Mouse (Mus musculus) lung, postnatal 0 days (tissue): ENCODE measurements around the gene C1d. TPM values are rescaled to one million over a fixed set of nuclear protein-coding genes. Genes with fewer than 3 reads are reported as not detected.

Experiments used
- ATAC-seq: fragments of 200-750 bp; cut with Nextera tagmentation; 2 replicates; pipeline ENCODE4 v1.8.0; 2017; ENCODE audit warnings: moderate library complexity
- DNase-seq: peaks from one replicate; pipeline ENCODE4 v3.0.0-alpha.2; 2016; ENCODE audit warnings: low spot score
- H3K27ac ChIP-seq: fragments of 300-500 bp; sonication (generic); 2 replicates; pipeline ENCODE4 v1.5.1; 2014; ENCODE audit warnings: antibody characterized with exemption, mild to moderate bottlenecking, low read length, mixed read lengths
- H3K27me3 ChIP-seq: fragments of 300-500 bp; sonication (generic); replicated peaks from 2 replicates; pipeline ENCODE4 v1.6.1; 2014; ENCODE audit warnings: low read length, mixed read lengths; ENCODE audit not compliant: insufficient read depth
- H3K36me3 ChIP-seq: fragments of 300-500 bp; sonication (generic); 2 replicates; pipeline ENCODE4 v1.6.1; 2014; ENCODE audit warnings: low read length, mixed read lengths; ENCODE audit not compliant: insufficient read depth
- H3K4me1 ChIP-seq: fragments of 300-500 bp; sonication (generic); 2 replicates; pipeline ENCODE4 v1.6.1; 2014; ENCODE audit warnings: antibody characterized with exemption, low read depth, low read length, mixed read lengths; ENCODE audit not compliant: insufficient read depth
- H3K4me2 ChIP-seq: fragments of 300-500 bp; sonication (generic); replicated peaks from 2 replicates; pipeline ENCODE4 v1.6.1; 2014; ENCODE audit warnings: low read depth, mild to moderate bottlenecking, low read length, moderate library complexity, mixed read lengths
- H3K4me3 ChIP-seq: fragments of 300-500 bp; sonication (generic); 2 replicates; pipeline ENCODE4 v1.5.1; 2014; ENCODE audit warnings: low read depth, low read length
- H3K9ac ChIP-seq: fragments of 300-500 bp; sonication (generic); replicated peaks from 2 replicates; pipeline ENCODE4 v1.6.1; 2014; ENCODE audit warnings: low read depth, mild to moderate bottlenecking
- H3K9me3 ChIP-seq: fragments of 300-500 bp; sonication (generic); 2 replicates; pipeline ENCODE4 v1.6.1; 2016; ENCODE audit warnings: low read length, mixed read lengths
- CTCF ChIP-seq: IDR thresholded peaks from 2 replicates; pipeline ENCODE4 v1.5.1; 2016; ENCODE audit warnings: antibody characterized with exemption, mild to moderate bottlenecking
- EP300 ChIP-seq: IDR thresholded peaks from 2 replicates; pipeline ENCODE4 v1.6.1; 2016; ENCODE audit warnings: antibody characterized with exemption, mild to moderate bottlenecking, control low read depth
- polyA plus RNA-seq: library from polyadenylated mRNA; unstranded; fragments of >200 nt; fragmentation: Nextera tagmentation; extraction: Ambion mirVana; gene quantifications from 2 replicates; pipeline ENCODE4 v1.2.1, GENCODE M21; 2015

The C1d gene
- polyA plus RNA-seq, 1 experiment from 2014 or later = 66.5 TPM

- no peak for TF ChIP-seq CTCF
- TF ChIP-seq EP300 = no peak
- DNase-seq (no peak), ATAC-seq (no peak)
- Histone ChIP-seq H3K27ac (no peak overlapping the region), H3K4me3 (no peak overlapping the region), H3K9me3 (no peaks in the 10 kb centered on the region), H3K9ac (no peak overlapping the region), H3K27me3 (no peaks in the 10 kb centered on the region), H3K36me3 (no peaks in the 10 kb centered on the region), H3K4me2 (no peak overlapping the region), H3K4me1 (no peaks in the 10 kb centered on the region)
These were observed 50.1 kb downstream of the C1d start for GRCm38 (mm10) chr11:17307457-17307856.

Other genes starting within 250 kb of the C1d start
- gene Cnrip1, start 206.0 kb upstream of the C1d start, polyA plus RNA-seq = 22.2 and 24.0 TPM in 2 replicates
- gene Plek, start 205.2 kb upstream of the C1d start, polyA plus RNA-seq = 9.9 and 16.7 TPM in 2 replicates
- gene Ppp3r1, start 98.3 kb upstream of the C1d start, polyA plus RNA-seq = 106 and 112 TPM in 2 replicates
- 15.7 and 16.1 TPM in 2 replicates for gene Wdr92, start 75.5 kb upstream of the C1d start, polyA plus RNA-seq
- gene Pno1, start 46.0 kb upstream of the C1d start, polyA plus RNA-seq = 38.1 and 38.9 TPM in 2 replicates